Mouse (Mus musculus) embryonic fibroblast, embryonic 13.5 days (primary cell): ENCODE measurements around the gene Cpne6.

ENCODE experiments used
- CTCF ChIP-seq: IDR thresholded peaks from 2 replicates; pipeline ENCODE4 v1.5.1; 2011; ENCODE audit warnings: mild to moderate bottlenecking, control low read depth, low read length, moderate library complexity, borderline replicate concordance; ENCODE audit not compliant: insufficient read depth
- POLR2A ChIP-seq: IDR thresholded peaks from 2 replicates; pipeline ENCODE4 v1.6.1; 2011; ENCODE audit warnings: low read depth, mild to moderate bottlenecking, control low read depth, low read length, moderate library complexity

- no peak for TF ChIP-seq CTCF
- no peak for TF ChIP-seq POLR2A
Measured at GRCm38 (mm10) chr14:55519604-55520003, 9.4 kb downstream of the Cpne6 start.
